Mouse (Mus musculus) stomach, embryonic 14.5 days (tissue): ENCODE results near the gene Snap25. TPM values are rescaled to one million over a fixed set of nuclear protein-coding genes. Genes with fewer than 3 reads are reported as not detected.

ENCODE experiments used
- ATAC-seq: fragments of 200-750 bp; cut with Nextera tagmentation; 2 replicates; pipeline ENCODE4 v1.8.0; 2017; ENCODE audit warnings: low read depth, moderate TSS enrichment; ENCODE audit not compliant: insufficient number of reproducible peaks, insufficient read depth, low FRiP score
- H3K27ac ChIP-seq: fragments of 300-500 bp; sonication (generic); 2 replicates; pipeline ENCODE4 v1.5.1; 2014; ENCODE audit warnings: mild to moderate bottlenecking, low read length, moderate library complexity, mixed read lengths
- H3K27me3 ChIP-seq: fragments of 300-500 bp; sonication (generic); 2 replicates; pipeline ENCODE4 v1.6.1; 2014; ENCODE audit warnings: low read length, control low read depth, mixed read lengths; ENCODE audit not compliant: control insufficient read depth, insufficient read depth
- H3K36me3 ChIP-seq: fragments of 300-500 bp; sonication (generic); 2 replicates; pipeline ENCODE4 v1.6.1; 2014; ENCODE audit warnings: mild to moderate bottlenecking, control low read depth, low read length, moderate library complexity, mixed read lengths; ENCODE audit not compliant: control insufficient read depth, insufficient read depth
- H3K4me1 ChIP-seq: fragments of 300-500 bp; sonication (generic); 2 replicates; pipeline ENCODE4 v1.6.1; 2014; ENCODE audit warnings: low read length, control low read depth, mixed read lengths; ENCODE audit not compliant: control insufficient read depth, insufficient read depth
- H3K4me2 ChIP-seq: fragments of 300-500 bp; sonication (generic); replicated peaks from 2 replicates; pipeline ENCODE4 v1.6.1; 2014; ENCODE audit warnings: low read depth, low read length, control low read depth
- H3K4me3 ChIP-seq: fragments of 300-500 bp; sonication (generic); 2 replicates; pipeline ENCODE4 v1.5.1; 2014; ENCODE audit warnings: low read depth, low read length, control low read depth
- H3K9ac ChIP-seq: fragments of 300-500 bp; sonication (generic); replicated peaks from 2 replicates; pipeline ENCODE4 v1.6.1; 2014; ENCODE audit warnings: low read depth, mild to moderate bottlenecking, control low read depth, low read length, moderate library complexity, mixed read lengths
- H3K9me3 ChIP-seq: fragments of 300-500 bp; sonication (generic); 2 replicates; pipeline ENCODE4 v1.6.1; 2016; ENCODE audit warnings: low read depth, low read length, control low read depth; ENCODE audit not compliant: control insufficient read depth
- WGBS: fragments of 180-500 bp; shearing (Covaris S2); extraction: QIAGEN DNeasy Blood & Tissue Kit; methylation state at CpG from one replicate; pipeline ENCODE4 v1.1.7; 2014; 5-methylcytosine and 5-hydroxymethylcytosine counted together
- polyA plus RNA-seq: library from polyadenylated mRNA; unstranded; fragments of >200 nt; fragmentation: Nextera tagmentation; extraction: Ambion mirVana; gene quantifications from 2 replicates; pipeline ENCODE4 v1.2.1, GENCODE M21; 2014

The Snap25 gene
- polyA plus RNA-seq, 1 experiment from 2014 or later: 16.6 TPM

DNA sequence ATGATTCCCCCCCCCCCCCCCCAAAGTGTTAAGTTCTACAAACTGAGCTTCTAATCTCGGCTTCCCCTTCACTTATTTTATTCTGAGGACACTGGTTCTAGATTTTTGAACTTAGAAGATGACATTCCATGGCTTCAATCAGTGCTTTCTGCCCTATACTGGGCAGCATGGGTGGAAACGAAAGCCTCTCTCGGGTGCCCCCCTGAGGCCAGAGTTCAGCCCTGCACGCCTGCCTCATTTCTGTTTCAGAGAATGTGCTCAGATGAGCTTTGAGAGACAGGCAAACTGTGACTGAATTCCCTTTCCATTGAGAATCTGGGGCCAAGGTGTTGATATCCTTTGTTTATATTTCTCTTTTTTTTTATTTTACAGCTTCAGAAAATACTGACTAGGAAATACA lies 7.0 kb downstream of the Snap25 start:
- 28% methylated on average over 4 of the region's 4 CpGs for WGBS
- no peak for ATAC-seq
- Histone ChIP-seq H3K9ac (no peak overlapping the region), H3K36me3 (no peaks in the 10 kb centered on the region), H3K9me3 (no peaks in the 10 kb centered on the region), H3K4me2 (no peak overlapping the region), H3K27ac (no peak overlapping the region), H3K4me1 (no peaks in the 10 kb centered on the region), H3K4me3 (no peak overlapping the region), H3K27me3 (no peaks in the 10 kb centered on the region)

DNA sequence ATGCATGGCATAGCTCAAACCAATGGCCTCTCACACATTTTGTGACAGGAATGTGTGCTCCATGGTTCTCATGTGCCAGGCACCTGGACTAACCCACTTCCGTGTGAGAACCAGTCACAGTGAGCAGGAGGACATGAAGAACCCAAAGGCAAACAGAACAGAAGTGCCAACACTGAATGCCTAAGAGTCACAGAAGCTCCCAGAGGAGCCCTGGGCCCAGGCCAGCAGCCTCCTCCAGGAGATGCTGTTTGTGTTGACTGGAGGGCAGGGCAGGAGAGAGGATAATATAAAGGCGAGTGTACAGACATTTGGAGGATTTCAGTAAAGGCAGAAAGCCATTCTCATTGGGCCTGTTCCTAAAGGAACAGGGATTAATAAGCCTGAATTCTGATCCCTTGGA lies 25.0 kb downstream of the Snap25 start:
- no peak for ATAC-seq
- Histone ChIP-seq H3K4me1 (no peaks in the 10 kb centered on the region), H3K36me3 (no peaks in the 10 kb centered on the region), H3K9ac (no peak overlapping the region), H3K27me3 (no peaks in the 10 kb centered on the region), H3K27ac (no peak overlapping the region), H3K9me3 (no peaks in the 10 kb centered on the region), H3K4me3 (no peak overlapping the region), H3K4me2 (no peak overlapping the region)
- WGBS: 76% methylated on average over 2 of the region's 2 CpGs

GRCm38 (mm10) chr2:136742230-136742629 lies 29.0 kb downstream of the Snap25 start:
- H3K27ac ChIP-seq: no peak overlapping the region
- no peak overlapping the region for H3K4me3 ChIP-seq
- H3K27me3 ChIP-seq: no peaks in the 10 kb centered on the region
- H3K4me2 ChIP-seq: no peak overlapping the region
- no peaks in the 10 kb centered on the region for H3K9me3 ChIP-seq
- H3K36me3 ChIP-seq: no peaks in the 10 kb centered on the region
- no peak for ATAC-seq
- no peaks in the 10 kb centered on the region for H3K4me1 ChIP-seq
- WGBS: 80% methylated on average over 2 of the region's 2 CpGs
- no peak overlapping the region for H3K9ac ChIP-seq

- Histone ChIP-seq H3K4me3 (no peak overlapping the region), H3K4me2 (no peak overlapping the region), H3K9me3 (no peaks in the 10 kb centered on the region), H3K36me3 (no peaks in the 10 kb centered on the region), H3K4me1 (no peaks in the 10 kb centered on the region), H3K9ac (no peak overlapping the region), H3K27me3 (no peaks in the 10 kb centered on the region), H3K27ac (no peak overlapping the region)
- 82% methylated on average over 2 of the region's 2 CpGs for WGBS
- ATAC-seq: no peak
These were observed 31.6 kb downstream of the Snap25 start for GRCm38 (mm10) chr2:136744683-136745326.

DNA sequence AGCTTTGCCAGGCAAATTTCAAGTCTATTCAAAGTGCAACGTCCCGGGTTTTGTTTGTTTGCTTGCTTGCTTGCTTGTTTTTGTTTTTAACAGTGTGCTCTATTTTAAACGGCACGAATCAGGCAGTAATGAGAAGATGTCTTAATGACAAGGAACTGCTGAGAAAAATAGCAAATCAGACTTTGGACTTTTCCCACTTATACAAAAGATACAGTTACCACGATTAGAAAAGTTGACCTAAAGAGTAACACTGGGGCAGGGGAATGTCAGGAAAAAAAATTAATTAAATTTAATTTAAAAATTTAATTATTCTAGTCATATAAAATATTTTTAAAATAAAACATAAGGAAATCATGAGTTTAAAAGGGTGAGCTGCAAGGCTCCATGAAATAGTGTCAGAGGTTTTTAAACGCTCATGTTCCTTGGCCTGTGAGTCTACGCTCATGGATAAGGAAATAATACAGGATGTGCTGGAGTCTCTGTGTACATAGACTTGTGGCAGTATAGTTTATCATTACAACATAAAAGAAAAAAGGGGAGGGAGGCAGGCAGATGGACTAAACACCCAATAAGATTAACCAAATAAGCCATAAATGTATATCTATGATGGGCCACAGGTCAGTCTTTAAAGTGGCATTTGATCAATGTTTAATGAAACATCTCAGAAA lies 32.2 kb downstream of the Snap25 start:
- H3K4me3 ChIP-seq: no peak overlapping the region
- H3K4me2 ChIP-seq: no peak overlapping the region
- no peaks in the 10 kb centered on the region for H3K4me1 ChIP-seq
- no peak overlapping the region for H3K27ac ChIP-seq
- H3K9ac ChIP-seq: no peak overlapping the region
- no peak for ATAC-seq
- no peaks in the 10 kb centered on the region for H3K36me3 ChIP-seq
- H3K27me3 ChIP-seq: no peaks in the 10 kb centered on the region
- H3K9me3 ChIP-seq: no peaks in the 10 kb centered on the region
- WGBS: 39% methylated on average over 7 of the region's 7 CpGs

DNA sequence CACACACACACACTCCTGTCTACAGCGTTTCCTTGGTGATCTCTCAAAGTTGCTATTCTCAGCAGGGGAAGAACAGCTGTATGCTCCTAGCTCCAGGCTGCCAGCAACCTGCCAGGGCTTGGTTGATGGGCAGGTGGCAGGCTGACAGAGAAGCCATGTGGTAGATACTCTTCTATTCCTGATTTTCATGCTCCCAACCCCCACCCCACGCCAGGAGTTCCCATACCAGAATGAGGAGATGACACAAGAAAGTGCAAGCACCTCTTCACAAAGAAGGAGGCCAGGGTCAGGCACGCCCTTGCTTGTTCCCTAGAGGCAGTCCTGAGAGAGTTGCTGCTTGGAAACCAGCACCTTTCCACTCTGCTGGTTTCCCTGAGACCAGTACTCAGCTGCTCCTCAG lies 40.4 kb downstream of the Snap25 start:
- H3K4me3 ChIP-seq: no peak overlapping the region
- WGBS: 39% methylated on average over 3 of the region's 3 CpGs
- no peaks in the 10 kb centered on the region for H3K36me3 ChIP-seq
- ATAC-seq: no peak
- no peaks in the 10 kb centered on the region for H3K9me3 ChIP-seq
- no peaks in the 10 kb centered on the region for H3K4me1 ChIP-seq
- no peak overlapping the region for H3K9ac ChIP-seq
- H3K27me3 ChIP-seq: no peaks in the 10 kb centered on the region
- H3K4me2 ChIP-seq: no peak overlapping the region
- no peak overlapping the region for H3K27ac ChIP-seq

DNA sequence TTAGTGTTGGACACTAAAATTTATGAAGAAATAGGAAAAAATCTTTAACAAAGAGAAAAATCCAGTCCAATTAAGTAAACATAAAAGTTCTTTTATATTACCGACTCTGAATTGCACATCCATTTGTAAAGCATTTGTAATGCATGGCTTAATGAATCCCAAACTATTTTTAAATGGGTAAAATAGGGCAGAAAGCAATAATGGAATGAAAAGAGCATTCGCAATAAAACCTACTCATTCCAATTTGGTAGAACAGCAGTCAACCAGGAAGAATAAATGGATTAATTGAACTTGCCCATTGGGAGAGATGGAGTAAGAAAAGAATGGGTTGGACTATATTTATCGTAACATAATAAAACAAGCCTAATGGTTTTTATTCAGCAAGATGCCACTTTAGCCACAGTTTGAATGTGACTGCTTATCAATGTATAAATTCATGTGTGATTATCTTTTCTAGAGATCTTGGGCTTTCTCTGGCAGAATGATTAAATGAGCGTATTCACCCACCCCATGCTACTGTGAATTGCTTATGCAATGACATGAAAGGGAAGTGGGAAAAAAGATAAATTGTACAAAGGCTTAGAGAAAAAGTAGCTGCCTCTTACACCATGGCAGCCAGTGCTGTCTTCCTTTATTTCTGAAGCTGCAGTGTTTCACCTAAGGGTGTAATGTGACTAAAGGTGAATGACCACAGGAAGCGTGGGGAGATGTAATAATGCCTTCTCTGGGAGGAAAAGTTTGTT lies 45.7 kb downstream of the Snap25 start:
- H3K4me1 ChIP-seq: no peaks in the 10 kb centered on the region
- H3K27me3 ChIP-seq: no peaks in the 10 kb centered on the region
- H3K27ac ChIP-seq: no peak overlapping the region
- WGBS: 87% methylated on average over 5 of the region's 5 CpGs
- H3K4me3 ChIP-seq: no peak overlapping the region
- H3K9ac ChIP-seq: no peak overlapping the region
- H3K36me3 ChIP-seq: no peaks in the 10 kb centered on the region
- no peaks in the 10 kb centered on the region for H3K9me3 ChIP-seq
- no peak for ATAC-seq
- no peak overlapping the region for H3K4me2 ChIP-seq

- H3K27me3 ChIP-seq: no peaks in the 10 kb centered on the region
- no peak overlapping the region for H3K4me2 ChIP-seq
- no peaks in the 10 kb centered on the region for H3K36me3 ChIP-seq
- H3K9me3 ChIP-seq: no peaks in the 10 kb centered on the region
- no peak overlapping the region for H3K9ac ChIP-seq
- 76% methylated on average over 2 of the region's 2 CpGs for WGBS
- no peak overlapping the region for H3K4me3 ChIP-seq
- ATAC-seq: no peak
- H3K4me1 ChIP-seq: no peaks in the 10 kb centered on the region
- H3K27ac ChIP-seq: no peak overlapping the region
These were observed 64.9 kb downstream of the Snap25 start for GRCm38 (mm10) chr2:136778156-136778555.
